Mouse (Mus musculus) heart, embryonic 12.5 days (tissue): ENCODE measurements around the gene Olr1. TPM values are rescaled to one million over a fixed set of nuclear protein-coding genes. Genes with fewer than 3 reads are reported as not detected.

Source experiments
- ATAC-seq: fragments of 200-750 bp; cut with Nextera tagmentation; 2 replicates; pipeline ENCODE4 v1.8.0; 2017; ENCODE audit warnings: moderate TSS enrichment, moderate library complexity; ENCODE audit not compliant: insufficient number of reproducible peaks, low FRiP score
- H3K27ac ChIP-seq: fragments of 300-500 bp; sonication (generic); 2 replicates; pipeline ENCODE4 v1.5.1; 2016; ENCODE audit warnings: mild to moderate bottlenecking, moderate library complexity; ENCODE audit not compliant: poor library complexity, severe bottlenecking
- H3K27me3 ChIP-seq: fragments of 300-500 bp; sonication (generic); replicated peaks from 2 replicates; pipeline ENCODE4 v1.6.1; 2016; ENCODE audit warnings: mild to moderate bottlenecking, moderate library complexity
- H3K36me3 ChIP-seq: fragments of 300-500 bp; sonication (generic); 2 replicates; pipeline ENCODE4 v1.6.1; 2016; ENCODE audit warnings: mild to moderate bottlenecking, moderate library complexity
- H3K4me1 ChIP-seq: fragments of 300-500 bp; sonication (generic); replicated peaks from 2 replicates; pipeline ENCODE4 v1.6.1; 2016; ENCODE audit warnings: mild to moderate bottlenecking
- H3K4me2 ChIP-seq: fragments of 300-500 bp; sonication (generic); 2 replicates; pipeline ENCODE4 v1.6.1; 2016; ENCODE audit warnings: mild to moderate bottlenecking, moderate library complexity
- H3K4me3 ChIP-seq: fragments of 300-500 bp; sonication (generic); 2 replicates; pipeline ENCODE4 v1.5.1; 2016; ENCODE audit warnings: mild to moderate bottlenecking
- H3K9ac ChIP-seq: fragments of 300-500 bp; sonication (generic); 2 replicates; pipeline ENCODE4 v1.6.1; 2016; ENCODE audit warnings: mild to moderate bottlenecking, moderate library complexity
- H3K9me3 ChIP-seq: fragments of 300-500 bp; sonication (generic); replicated peaks from 2 replicates; pipeline ENCODE4 v1.6.1; 2016; ENCODE audit warnings: mild to moderate bottlenecking, moderate library complexity
- WGBS: fragments of 180-500 bp; shearing (Covaris S2); methylation state at CpG from one replicate; pipeline ENCODE4 v1.1.7; 2016; 5-methylcytosine and 5-hydroxymethylcytosine counted together
- polyA plus RNA-seq: library from polyadenylated mRNA; unstranded; fragments of >200 nt; fragmentation: Nextera tagmentation; extraction: Ambion mirVana; gene quantifications from 2 replicates; pipeline ENCODE4 v1.2.1, GENCODE M21; 2016

Olr1 gene
- polyA plus RNA-seq, 1 experiment from 2014 or later: 0.42 TPM

GRCm38 (mm10) chr6:129532942-129533860, 26.2 kb upstream of the Olr1 start, which contains the start of gene Gabarapl1:
Gene Gabarapl1, plus strand, starts transcription at chr6:129533160.
- ATAC-seq: peak; percentile 86
- Histone ChIP-seq H3K4me1 (peaks cover 19% of the 10 kb centered on the region), H3K4me3 (peak within 1 kb of the TSS; percentile 96), H3K4me2 (peak within 1 kb of the TSS; percentile 82), H3K27me3 (no peaks in the 10 kb centered on the region), H3K27ac (peak within 1 kb of the TSS; percentile 75), H3K9ac (peak within 1 kb of the TSS; percentile 90), H3K9me3 (no peaks in the 10 kb centered on the region), H3K36me3 (peaks cover 7% of the 10 kb centered on the region)
- under 1% methylated on average over 55 of the region's 55 CpGs for WGBS

- H3K9ac ChIP-seq: 0 out of 2 replicates have a peak overlapping the region, but pooled peaks have one; percentile 54
- H3K4me3 ChIP-seq: peak overlapping the region; percentile 96
- H3K9me3 ChIP-seq: no peaks in the 10 kb centered on the region
- peaks cover 4% of the 10 kb centered on the region for H3K36me3 ChIP-seq
- 30% methylated on average over 7 of the region's 7 CpGs for WGBS
- H3K27ac ChIP-seq: peak overlapping the region; percentile 73
- H3K4me2 ChIP-seq: peak overlapping the region; percentile 82
- peaks cover 19% of the 10 kb centered on the region for H3K4me1 ChIP-seq
- ATAC-seq: peak; percentile 60
- no peaks in the 10 kb centered on the region for H3K27me3 ChIP-seq
Measured at GRCm38 (mm10) chr6:129532556-129532941, 25.6 kb upstream of the Olr1 start.

GRCm38 (mm10) chr6:129530261-129530660, 23.3 kb upstream of the Olr1 start:
- peaks cover 12% of the 10 kb centered on the region for H3K4me1 ChIP-seq
- H3K9me3 ChIP-seq: no peaks in the 10 kb centered on the region
- ATAC-seq: no peak
- no peak overlapping the region for H3K9ac ChIP-seq
- no peaks in the 10 kb centered on the region for H3K36me3 ChIP-seq
- H3K27ac ChIP-seq: no peak overlapping the region
- H3K27me3 ChIP-seq: no peaks in the 10 kb centered on the region
- H3K4me3 ChIP-seq: no peak overlapping the region
- H3K4me2 ChIP-seq: no peak overlapping the region

- no peak for ATAC-seq
Measured at GRCm38 (mm10) chr6:129529605-129530004, 22.6 kb upstream of the Olr1 start.

DNA sequence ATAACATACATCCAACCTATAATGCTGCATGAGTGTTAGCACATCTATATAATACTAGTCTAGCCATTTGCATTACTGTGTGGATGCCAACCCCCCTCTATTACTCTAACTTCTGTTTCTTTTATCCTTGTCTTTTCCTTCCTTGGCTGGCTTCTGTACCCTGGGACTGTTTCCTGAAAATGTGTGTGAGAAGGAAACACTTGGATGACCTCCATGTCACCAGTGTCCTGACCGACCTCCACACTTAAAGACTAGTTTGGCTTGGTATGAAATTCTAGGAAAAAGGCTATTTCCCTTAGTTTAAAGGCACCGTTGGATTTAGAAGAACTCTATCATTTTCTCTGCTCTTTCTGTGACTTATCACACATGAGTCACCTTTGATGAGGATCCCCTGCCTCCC, 20.5 kb upstream of the Olr1 start:
- no peak overlapping the region for H3K4me2 ChIP-seq
- no peaks in the 10 kb centered on the region for H3K27me3 ChIP-seq
- no peaks in the 10 kb centered on the region for H3K4me1 ChIP-seq
- no peak overlapping the region for H3K9ac ChIP-seq
- no peaks in the 10 kb centered on the region for H3K36me3 ChIP-seq
- no peak for ATAC-seq
- no peak overlapping the region for H3K4me3 ChIP-seq
- WGBS: 48% methylated on average over 2 of the region's 2 CpGs
- no peaks in the 10 kb centered on the region for H3K9me3 ChIP-seq
- no peak overlapping the region for H3K27ac ChIP-seq

More at GRCm38 (mm10) chr6:129529605-129530004, 22.6 kb upstream of the Olr1 start:
- no peaks in the 10 kb centered on the region for H3K27me3 ChIP-seq
- 73% methylated on average over 1 of the region's 1 CpGs for whole genome bisulfite sequencing
- H3K4me1 ChIP-seq: peaks cover 5% of the 10 kb centered on the region
- H3K9me3 ChIP-seq: no peaks in the 10 kb centered on the region
- H3K27ac ChIP-seq: no peak overlapping the region
- H3K9ac ChIP-seq: no peak overlapping the region
- no peak overlapping the region for H3K4me2 ChIP-seq
- H3K4me3 ChIP-seq: no peak overlapping the region
- no peaks in the 10 kb centered on the region for H3K36me3 ChIP-seq

- ATAC-seq: no peak
- Histone ChIP-seq H3K4me3 (no peak overlapping the region), H3K27me3 (no peaks in the 10 kb centered on the region), H3K4me1 (no peaks in the 10 kb centered on the region), H3K27ac (no peak overlapping the region), H3K9me3 (no peaks in the 10 kb centered on the region), H3K4me2 (no peak overlapping the region), H3K36me3 (no peaks in the 10 kb centered on the region), H3K9ac (no peak overlapping the region)
Measured at GRCm38 (mm10) chr6:129526069-129526468, 19.1 kb upstream of the Olr1 start.

GRCm38 (mm10) chr6:129517752-129518408, 10.9 kb upstream of the Olr1 start:
- WGBS: 49% methylated on average over 2 of the region's 2 CpGs
- Histone ChIP-seq H3K27ac (no peak overlapping the region), H3K4me3 (no peak overlapping the region), H3K36me3 (no peaks in the 10 kb centered on the region), H3K4me1 (peaks cover 8% of the 10 kb centered on the region; the same call in 1 of the 2 replicates), H3K27me3 (no peaks in the 10 kb centered on the region), H3K9me3 (no peaks in the 10 kb centered on the region), H3K4me2 (no peak overlapping the region), H3K9ac (no peak overlapping the region)
- peak; percentile 63; the same call in 1 of the 2 replicates for ATAC-seq

GRCm38 (mm10) chr6:129516388-129516787, 9.4 kb upstream of the Olr1 start:
- ATAC-seq: no peak
- no peak overlapping the region for H3K27ac ChIP-seq
- H3K4me1 ChIP-seq: peaks cover 10% of the 10 kb centered on the region; the same call in 1 of the 2 replicates
- no peak overlapping the region for H3K9ac ChIP-seq
- no peaks in the 10 kb centered on the region for H3K27me3 ChIP-seq
- no peak overlapping the region for H3K4me2 ChIP-seq
- H3K4me3 ChIP-seq: no peak overlapping the region
- no peaks in the 10 kb centered on the region for H3K36me3 ChIP-seq
- WGBS: 82% methylated on average over 10 of the region's 10 CpGs
- H3K9me3 ChIP-seq: no peaks in the 10 kb centered on the region

DNA sequence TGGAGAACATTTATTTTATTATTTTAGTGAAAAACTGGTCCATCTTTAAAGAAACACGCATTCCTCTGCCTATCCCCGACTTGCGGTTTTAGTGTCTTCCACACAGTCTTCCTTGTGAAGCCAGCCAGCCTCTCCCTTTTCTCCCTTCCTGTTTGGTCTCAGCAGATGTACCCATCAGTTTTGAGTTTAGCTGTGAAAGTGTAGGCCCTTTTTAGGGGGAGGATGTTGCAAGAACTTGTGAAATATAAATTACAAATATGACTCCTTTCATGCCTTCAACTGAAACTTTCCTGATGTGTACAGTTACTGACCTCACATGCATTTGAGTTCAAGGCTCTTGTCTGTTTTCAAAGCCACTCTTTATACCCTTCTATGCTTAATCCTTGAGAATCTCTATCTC, 8.1 kb upstream of the Olr1 start:
- 87% methylated on average over 3 of the region's 3 CpGs for WGBS

GRCm38 (mm10) chr6:129514376-129514775, 7.4 kb upstream of the Olr1 start:
- Histone ChIP-seq H3K4me2 (no peak overlapping the region), H3K9me3 (no peaks in the 10 kb centered on the region), H3K27me3 (no peaks in the 10 kb centered on the region), H3K4me3 (no peak overlapping the region), H3K9ac (no peak overlapping the region), H3K27ac (no peak overlapping the region), H3K4me1 (peaks cover 10% of the 10 kb centered on the region; the same call in 1 of the 2 replicates), H3K36me3 (no peaks in the 10 kb centered on the region)
- no peak for ATAC-seq
- WGBS: 49% methylated on average over 2 of the region's 2 CpGs

More for the DNA sequence above, 8.1 kb upstream of the Olr1 start:
- Histone ChIP-seq H3K27ac (no peak overlapping the region), H3K9ac (no peak overlapping the region), H3K9me3 (no peaks in the 10 kb centered on the region), H3K4me2 (no peak overlapping the region), H3K4me3 (no peak overlapping the region), H3K36me3 (no peaks in the 10 kb centered on the region), H3K27me3 (no peaks in the 10 kb centered on the region), H3K4me1 (peaks cover 10% of the 10 kb centered on the region; the same call in 1 of the 2 replicates)
- no peak for ATAC-seq

DNA sequence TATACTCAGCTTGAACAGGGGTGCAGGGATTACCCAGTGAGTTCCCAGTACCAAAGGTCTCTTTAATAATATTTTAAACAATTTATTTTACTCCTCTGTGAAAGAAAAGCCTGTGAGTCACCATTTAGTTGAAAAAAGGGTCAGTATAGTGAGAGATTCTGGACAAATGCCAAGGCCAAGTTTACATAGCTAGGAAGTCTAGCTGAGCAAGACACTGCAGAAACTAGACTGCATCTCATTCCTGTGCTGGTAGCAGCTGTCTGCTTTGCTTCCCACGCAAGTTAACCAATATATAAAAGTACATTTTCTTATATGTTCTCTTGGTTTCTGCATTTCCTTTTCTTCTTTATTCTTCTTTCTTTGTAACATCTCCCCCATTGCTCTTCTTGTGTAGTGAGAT, 6.4 kb upstream of the Olr1 start:
- no peak for ATAC-seq
- WGBS: 67% methylated on average over 1 of the region's 1 CpGs
- no peak overlapping the region for H3K4me3 ChIP-seq
- peaks cover 10% of the 10 kb centered on the region; the same call in 1 of the 2 replicates for H3K4me1 ChIP-seq
- no peak overlapping the region for H3K27ac ChIP-seq
- no peaks in the 10 kb centered on the region for H3K36me3 ChIP-seq
- no peaks in the 10 kb centered on the region for H3K9me3 ChIP-seq
- H3K4me2 ChIP-seq: no peak overlapping the region
- no peaks in the 10 kb centered on the region for H3K27me3 ChIP-seq
- H3K9ac ChIP-seq: no peak overlapping the region
